Mouse (Mus musculus) common myeloid progenitor, adult 5-6 weeks (primary cell): Measurements from ENCODE around the gene Actr10. TPM values are rescaled to one million over a fixed set of nuclear protein-coding genes. Genes with fewer than 3 reads are reported as not detected.

Experiments
- ATAC-seq: replicated peaks from 2 replicates; pipeline ENCODE4 v1.8.0; 2016; ENCODE audit warnings: low read depth, mild to moderate bottlenecking, moderate TSS enrichment, inconsistent platforms; ENCODE audit not compliant: poor library complexity, severe bottlenecking
- total RNA-seq: library from RNA; stranded (forward); fragments of 200-1000, 187-1606 nt; gene quantifications from 2 replicates; pipeline ENCODE4 v1.2.3, GENCODE M21; 2017

Gene Actr10
- 50.3 and 60.0 TPM in 2 replicates for total RNA-seq

DNA sequence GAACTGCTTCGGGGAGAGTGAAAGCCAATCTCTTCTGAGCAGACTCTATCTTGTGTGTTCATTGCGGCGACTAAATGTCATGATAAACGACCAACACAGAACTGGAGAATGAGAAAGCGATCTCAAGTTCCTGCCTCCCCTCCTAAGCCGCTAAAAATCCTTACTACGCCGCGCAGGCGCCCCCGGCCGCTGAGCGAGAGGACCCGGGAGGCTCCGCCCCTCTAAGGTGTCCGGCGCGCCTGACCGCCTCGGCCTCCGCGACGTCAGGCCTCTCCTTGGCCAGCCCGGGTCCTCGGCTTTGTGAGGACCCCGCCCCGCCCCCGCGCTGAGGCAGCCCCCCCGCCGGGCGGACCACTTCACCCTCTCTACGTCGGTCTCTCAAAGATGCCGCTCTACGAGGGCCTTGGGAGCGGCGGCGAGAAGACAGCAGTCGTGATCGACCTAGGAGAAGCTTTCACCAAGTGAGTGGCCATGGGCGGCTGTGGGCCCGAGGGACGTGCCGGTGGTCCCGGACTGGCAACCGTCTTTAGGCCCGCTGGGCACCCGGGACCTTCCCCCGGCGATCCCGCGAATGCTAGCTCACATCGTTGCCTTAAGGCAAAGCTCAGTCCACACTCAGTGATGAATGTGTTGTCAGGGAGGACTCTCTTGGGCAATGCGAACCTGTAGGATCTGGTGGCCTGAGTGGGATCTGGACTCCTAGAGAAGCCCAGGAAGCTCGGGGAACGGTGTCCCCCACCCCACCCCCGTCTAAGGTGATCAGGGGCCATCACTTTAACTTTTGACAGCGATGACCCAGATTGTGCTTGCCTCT is at the start of gene Actr10:
Actr10 (plus strand) TSS at position 287 of the 814 bp plus-strand sequence.
- peak; percentile 93 for ATAC-seq

DNA sequence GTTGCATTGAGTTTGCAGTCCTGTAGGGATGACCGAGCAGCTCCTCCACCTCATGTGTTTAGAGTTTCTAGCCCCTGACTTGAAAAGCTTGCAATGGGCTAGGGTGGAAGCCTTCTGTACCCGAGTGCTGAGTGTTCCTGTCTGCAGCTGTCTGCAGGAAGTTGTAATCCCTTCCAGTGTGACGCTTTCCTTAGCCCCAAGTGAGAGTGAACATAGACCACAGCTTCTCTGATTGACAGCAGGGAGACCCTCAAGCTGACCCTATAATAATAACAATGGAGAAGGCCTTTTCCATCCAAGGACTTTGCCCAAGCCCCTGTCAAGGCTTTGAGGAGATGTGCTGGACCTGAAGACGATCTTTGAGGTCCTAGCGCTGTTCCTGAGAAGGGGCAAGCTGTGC is 47.3 kb upstream of the Actr10 start:
- ATAC-seq: no peak

- no peak for ATAC-seq
Measured at GRCm38 (mm10) chr12:70890874-70891470, 46.7 kb upstream of the Actr10 start.

- ATAC-seq: no peak
Measured at GRCm38 (mm10) chr12:70895275-70895674, 42.4 kb upstream of the Actr10 start.

- ATAC-seq: no peak
Measured at GRCm38 (mm10) chr12:70896068-70896467, 41.6 kb upstream of the Actr10 start.

DNA sequence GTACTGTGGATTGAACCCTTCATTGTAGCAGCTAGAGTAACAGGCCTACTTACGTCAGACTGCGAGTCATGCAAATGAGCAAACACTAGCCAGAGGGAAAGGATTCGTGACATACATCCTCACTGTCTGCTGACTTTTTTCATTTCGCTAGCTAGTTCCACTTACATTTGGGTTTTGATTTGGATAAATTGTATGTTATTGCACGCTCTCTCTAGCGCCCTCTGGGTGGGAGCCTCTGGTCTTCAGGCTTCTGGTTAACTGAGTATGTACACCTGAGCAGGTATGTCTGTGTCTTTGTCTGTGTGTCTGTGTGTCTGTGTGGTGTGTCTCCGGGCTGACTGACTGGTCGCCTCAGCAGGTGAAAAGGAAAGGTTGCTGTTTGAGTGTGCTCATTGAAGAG is 40.2 kb upstream of the Actr10 start:
- ATAC-seq: no peak

DNA sequence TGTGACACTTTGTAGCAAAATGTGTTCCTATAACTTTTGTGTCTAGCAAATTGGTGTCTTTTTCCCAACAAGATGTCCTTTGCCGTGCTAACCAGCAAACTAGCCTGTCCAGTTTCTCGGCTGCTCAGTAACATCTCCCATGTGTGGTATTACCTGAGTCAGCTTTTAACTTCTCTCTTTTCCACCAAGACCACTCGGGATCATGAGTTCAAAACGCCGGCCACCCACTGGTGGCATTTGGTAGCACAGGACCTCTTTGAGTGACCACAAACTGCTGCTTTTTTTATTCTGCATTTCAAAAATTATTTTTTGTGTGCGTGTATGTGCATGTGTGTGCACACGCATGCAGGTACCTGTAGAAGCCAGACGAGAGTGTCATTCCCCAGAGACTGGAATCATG is 39.2 kb upstream of the Actr10 start:
- no peak for ATAC-seq

DNA sequence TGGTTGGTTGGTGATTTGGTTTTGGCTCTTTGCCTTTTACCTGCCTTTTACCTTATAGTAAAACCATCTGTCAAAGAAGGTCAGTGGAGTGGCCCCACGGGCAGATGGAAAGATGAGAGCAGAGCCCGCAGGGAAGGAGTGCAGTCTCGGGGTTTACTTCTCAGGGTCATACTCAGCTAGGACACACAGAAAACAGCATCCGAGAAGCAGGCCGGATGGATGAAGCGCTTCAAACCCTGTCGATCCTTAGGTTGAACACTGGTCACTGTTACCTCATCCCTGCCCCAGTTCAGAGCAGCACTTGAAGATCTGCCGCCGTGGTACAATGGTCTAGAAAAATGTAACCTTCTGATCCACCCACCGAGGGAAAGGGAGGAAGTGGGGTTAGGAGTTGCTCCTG is 33.2 kb upstream of the Actr10 start:
- no peak for ATAC-seq

DNA sequence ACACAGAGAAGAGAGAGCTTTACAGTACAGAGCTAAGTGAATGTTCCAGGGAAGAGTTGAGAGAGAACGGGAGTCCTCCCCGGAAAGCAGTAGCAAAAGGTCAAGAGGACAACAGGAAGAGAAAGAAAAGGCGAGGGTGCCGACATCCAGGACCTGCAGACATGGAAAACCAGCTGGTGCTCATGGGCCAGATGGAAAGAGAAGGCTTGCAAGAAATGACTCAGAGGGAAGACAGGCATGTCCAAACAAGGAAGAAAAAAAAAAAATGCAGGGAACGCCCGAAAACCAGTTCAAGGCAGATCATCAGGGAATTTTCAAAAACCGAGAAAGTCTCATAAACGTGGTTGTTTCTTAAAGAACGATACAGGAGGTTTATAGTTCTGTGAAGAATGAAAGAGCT is 30.8 kb upstream of the Actr10 start:
- ATAC-seq: no peak

- no peak for ATAC-seq
Measured at GRCm38 (mm10) chr12:70907651-70908050, 30.0 kb upstream of the Actr10 start.

DNA sequence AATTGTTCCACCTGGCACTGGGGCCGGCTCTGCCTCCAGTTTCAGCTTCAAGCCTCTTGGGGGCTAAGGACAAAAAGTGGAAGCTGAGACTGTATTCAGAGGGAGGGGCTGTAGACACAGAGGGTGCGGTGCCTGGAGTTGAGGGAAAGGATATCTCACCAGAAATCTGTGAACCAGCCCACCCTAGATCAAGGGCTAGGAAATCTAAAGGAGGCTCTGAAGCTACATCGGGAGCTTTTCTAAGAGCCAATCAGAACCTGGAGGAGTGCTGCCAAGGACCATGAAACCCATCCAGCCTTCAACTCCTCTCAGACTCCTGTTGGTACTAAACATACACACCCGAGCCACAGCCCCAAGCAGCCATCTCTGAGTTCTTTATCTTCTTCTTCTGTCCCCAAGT is 29.6 kb upstream of the Actr10 start:
- ATAC-seq: no peak

GRCm38 (mm10) chr12:70910241-70910720 is 27.4 kb upstream of the Actr10 start:
- peak; percentile 66 for ATAC-seq

GRCm38 (mm10) chr12:70911029-70911428 is 26.6 kb upstream of the Actr10 start:
- peak; percentile 67 for ATAC-seq

DNA sequence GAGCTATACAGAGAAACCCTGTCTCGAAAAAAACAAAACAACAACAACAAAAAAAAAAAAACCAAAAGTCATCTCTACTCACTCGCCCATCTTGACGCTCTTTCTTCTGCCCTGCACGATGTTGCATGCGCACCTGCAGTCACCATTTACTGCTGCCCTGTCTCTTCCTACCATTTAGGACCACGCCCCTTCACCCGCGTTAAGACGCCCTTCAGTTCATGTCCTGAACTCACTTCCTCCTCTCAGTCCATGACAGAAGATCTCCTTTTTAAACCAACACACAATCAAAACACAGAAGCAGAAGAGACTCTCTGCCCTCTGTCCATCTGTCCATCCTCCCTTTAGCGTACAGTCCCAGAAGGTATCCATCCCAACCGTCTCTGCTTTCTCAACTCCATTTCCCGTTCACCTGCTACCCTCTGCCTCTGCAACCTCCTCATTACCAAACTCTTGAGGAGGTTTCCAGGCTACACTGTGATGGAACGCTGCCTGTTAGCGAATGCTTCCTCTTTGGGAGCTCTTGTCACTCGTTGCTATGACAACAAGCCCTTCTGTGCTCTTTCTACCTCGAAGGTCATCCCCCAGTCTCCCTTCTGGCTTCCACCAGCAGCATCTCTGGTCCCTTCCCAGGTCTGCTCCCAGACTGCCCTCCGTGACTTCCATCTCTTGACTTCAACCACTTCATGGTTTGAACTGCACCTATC is 25.8 kb upstream of the Actr10 start:
- peak; percentile 34 for ATAC-seq

DNA sequence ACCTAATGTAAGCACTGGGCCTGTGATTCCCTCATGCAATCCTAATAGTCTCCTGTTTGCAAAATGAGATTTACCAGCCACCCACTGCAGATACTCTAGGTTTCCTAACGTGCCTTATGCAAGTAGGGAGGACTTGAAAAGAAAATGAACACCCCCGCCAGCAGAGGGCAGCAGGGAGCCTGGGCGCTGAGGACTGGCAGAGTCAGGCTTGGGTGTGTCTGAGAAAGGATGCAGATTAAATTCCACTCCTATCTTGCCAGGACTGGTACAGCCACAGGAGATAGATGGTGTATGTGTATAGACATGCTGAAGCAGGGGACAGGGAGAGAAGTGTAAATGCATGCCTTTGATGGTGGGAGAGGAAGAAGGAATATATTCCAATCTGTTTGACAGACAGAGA is 24.2 kb upstream of the Actr10 start:
- peak; percentile 63 for ATAC-seq

DNA sequence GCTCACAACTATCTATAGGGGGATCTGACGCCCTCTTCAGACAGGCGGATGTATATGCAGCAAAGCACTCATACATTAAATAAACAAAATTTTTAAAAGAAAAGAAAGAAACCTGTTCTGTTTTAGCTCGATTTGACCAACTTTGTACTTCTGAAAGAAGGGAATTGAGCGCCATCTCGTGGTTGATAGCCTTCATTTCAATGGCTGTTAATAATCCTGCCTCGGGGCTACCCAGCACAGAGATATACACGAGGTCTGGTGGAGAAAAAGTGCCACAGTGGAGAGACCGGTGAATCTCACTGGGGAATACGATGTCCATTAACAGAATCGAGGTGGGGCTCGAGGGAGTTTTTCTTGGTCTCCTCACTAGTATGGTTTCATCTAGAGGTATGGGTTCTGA is 23.3 kb upstream of the Actr10 start:
- ATAC-seq: no peak

GRCm38 (mm10) chr12:70929781-70930180 is 7.9 kb upstream of the Actr10 start:
- ATAC-seq: no peak

- ATAC-seq: no peak; the same call in 1 of the 2 replicates
Measured at GRCm38 (mm10) chr12:70937150-70937549, 507 bp upstream of the Actr10 start.

GRCm38 (mm10) chr12:70940806-70941205 is 3.1 kb downstream of the Actr10 start:
- ATAC-seq: no peak

DNA sequence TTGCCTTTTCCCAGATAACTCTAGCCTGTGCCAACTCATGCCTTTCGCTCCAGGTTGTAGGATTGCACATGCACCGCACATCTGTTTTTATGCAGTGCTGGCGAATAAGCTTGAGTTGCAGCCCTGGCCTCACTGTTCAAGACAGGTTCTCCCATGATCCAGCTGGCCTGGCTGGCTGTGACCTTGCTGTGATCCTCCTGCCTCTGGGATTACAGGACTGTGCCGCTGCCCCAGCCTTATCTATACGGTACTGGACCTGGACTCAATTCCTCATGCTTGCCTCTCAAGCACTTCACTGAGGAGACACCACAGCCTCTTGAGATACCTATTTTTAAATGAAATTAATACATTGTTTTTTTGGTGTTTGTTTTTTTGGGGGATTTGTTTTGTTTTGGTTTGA is 6.5 kb downstream of the Actr10 start:
- ATAC-seq: no peak
